Mouse (Mus musculus): ENCODE measurements around the gene Arpp21.

The Arpp21 gene

GRCm38 (mm10) chr9:112178438-112178837 lies 57.3 kb downstream of the Arpp21 start:
- DNase-seq (ENCODE audit: low spot score), result no peak

GRCm38 (mm10) chr9:112177569-112177968 lies 58.2 kb downstream of the Arpp21 start:
- DNase-seq (ENCODE audit: low spot score), result no peak

- no peak for DNase-seq (ENCODE audit: low spot score)
Measured at GRCm38 (mm10) chr9:112176317-112176716, 59.4 kb downstream of the Arpp21 start.

- no peak for DNase-seq (ENCODE audit: low spot score)
Measured at GRCm38 (mm10) chr9:112174407-112175357, 61.1 kb downstream of the Arpp21 start.

GRCm38 (mm10) chr9:112173778-112174177 lies 62.0 kb downstream of the Arpp21 start:
- no peak for DNase-seq (ENCODE audit: low spot score)

- no peak for DNase-seq (ENCODE audit: low spot score)
Measured at GRCm38 (mm10) chr9:112164677-112165076, 71.1 kb downstream of the Arpp21 start.

- DNase-seq (ENCODE audit: low spot score), result no peak
Measured at GRCm38 (mm10) chr9:112160981-112161380, 74.8 kb downstream of the Arpp21 start.

GRCm38 (mm10) chr9:112153972-112154371 lies 81.8 kb downstream of the Arpp21 start:
- no peak for DNase-seq (ENCODE audit: low spot score)

GRCm38 (mm10) chr9:112152762-112153161 lies 83.0 kb downstream of the Arpp21 start:
- no peak for DNase-seq (ENCODE audit: low spot score)

- no peak for DNase-seq (ENCODE audit: low spot score)
Measured at GRCm38 (mm10) chr9:112151177-112151576, 84.6 kb downstream of the Arpp21 start.

GRCm38 (mm10) chr9:112140658-112141057 lies 95.1 kb downstream of the Arpp21 start:
- no peak for DNase-seq (ENCODE audit: low spot score)

GRCm38 (mm10) chr9:112137820-112138219 lies 97.9 kb downstream of the Arpp21 start:
- no peak for DNase-seq (ENCODE audit: low spot score)

- no peak for DNase-seq (ENCODE audit: low spot score)
Measured at GRCm38 (mm10) chr9:112130812-112131211, 104.9 kb downstream of the Arpp21 start.

GRCm38 (mm10) chr9:112124667-112125066 lies 111.1 kb downstream of the Arpp21 start:
- no peak for DNase-seq (ENCODE audit: low spot score)

GRCm38 (mm10) chr9:112124184-112124583 lies 111.6 kb downstream of the Arpp21 start:
- DNase-seq (ENCODE audit: low spot score), result no peak

GRCm38 (mm10) chr9:112123421-112123828 lies 112.3 kb downstream of the Arpp21 start:
- no peak for DNase-seq (ENCODE audit: low spot score)

- no peak for DNase-seq (ENCODE audit: low spot score)
Measured at GRCm38 (mm10) chr9:112119535-112119934, 116.2 kb downstream of the Arpp21 start.

- no peak for DNase-seq (ENCODE audit: low spot score)
Measured at GRCm38 (mm10) chr9:112119106-112119433, 116.7 kb downstream of the Arpp21 start.

GRCm38 (mm10) chr9:112118411-112119105 lies 117.2 kb downstream of the Arpp21 start:
- no peak for DNase-seq (ENCODE audit: low spot score)

GRCm38 (mm10) chr9:112117632-112118410 lies 117.9 kb downstream of the Arpp21 start:
- no peak for DNase-seq (ENCODE audit: low spot score)

GRCm38 (mm10) chr9:112111610-112112009 lies 124.1 kb downstream of the Arpp21 start:
- no peak for DNase-seq (ENCODE audit: low spot score)

GRCm38 (mm10) chr9:112102852-112103192 lies 132.9 kb downstream of the Arpp21 start:
- no peak for DNase-seq (ENCODE audit: low spot score)

Measured in left cerebral cortex, adult 11 months (tissue).